Mouse (Mus musculus) spleen, postnatal 4 days (tissue): Measurements from ENCODE around the gene Ppfibp1.
A peak's percentile ranks its signal among the peaks of the same experiment; 100 is the strongest.
"Not testable (repeated sequence)": the region's sequence is repeated elsewhere in the genome, so short reads cannot be mapped to it uniquely, and the experiment has no call there.

ENCODE experiments used
- DNase-seq, 2 experiments: peaks; one replicate each; pipeline ENCODE4 v3.0.0; 2022; ENCODE audit warnings: low spot score in 2 of 2

Gene Ppfibp1

DNA sequence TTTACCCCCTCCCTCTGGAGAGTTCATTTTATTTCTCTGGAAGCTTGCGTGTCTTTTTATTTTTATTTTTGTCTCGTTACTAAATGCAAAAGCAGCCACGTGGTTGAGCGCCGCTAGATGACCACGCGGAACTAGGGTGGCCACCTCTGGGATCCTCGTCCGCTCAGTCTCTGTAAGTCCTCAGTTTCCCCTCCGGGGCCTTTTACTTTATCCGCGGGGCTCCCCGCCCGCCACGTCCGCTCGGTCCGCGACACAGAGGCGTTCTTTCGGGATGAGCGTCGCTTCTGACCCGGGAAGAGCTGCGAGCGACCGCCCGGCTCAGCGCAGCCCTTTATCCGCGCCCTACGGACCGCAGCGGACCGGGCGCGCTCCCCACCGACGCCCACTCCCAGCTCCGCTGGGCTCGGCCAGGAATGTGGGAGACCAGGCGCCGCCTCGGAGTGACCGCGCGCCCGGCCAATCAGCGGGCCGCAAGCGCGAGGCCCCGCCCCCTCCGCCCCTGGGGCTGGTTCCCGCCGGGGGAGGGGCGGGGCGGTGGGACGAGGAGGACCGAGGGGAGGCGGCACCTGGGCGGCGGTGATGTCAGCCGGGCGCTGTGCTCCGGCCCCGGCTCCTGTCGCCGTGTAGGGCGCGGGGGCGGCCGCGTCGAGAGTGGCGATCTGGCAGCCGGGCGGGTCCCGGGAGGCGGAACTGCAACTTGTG lies at the start of gene Ppfibp1:
TSS of gene Ppfibp1 (plus strand) at position 530 of the 702 bp plus-strand sequence.
- peak; percentile 89 to 96 for DNase-seq

DNA sequence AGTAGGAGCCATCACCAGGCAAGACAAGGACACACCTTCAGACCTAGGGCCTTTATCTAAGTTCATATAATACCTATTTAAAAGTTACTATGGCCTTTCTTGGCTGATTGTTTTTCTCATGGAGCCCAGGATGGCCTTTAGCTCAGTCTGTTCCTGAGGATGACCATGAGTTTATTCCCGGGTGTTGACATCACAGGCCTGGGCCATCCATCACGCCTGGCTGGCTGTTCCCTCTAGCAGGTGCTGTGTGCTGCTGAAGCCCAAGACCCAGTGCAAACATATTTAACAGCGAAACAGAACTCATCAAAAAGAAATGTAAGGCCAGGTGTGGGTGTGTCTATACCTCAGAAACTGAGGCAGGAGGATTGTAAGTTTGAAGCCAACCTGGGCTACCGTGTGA lies 49.4 kb upstream of the Ppfibp1 start:
- no peak for DNase-seq

GRCm38 (mm10) chr6:146844867-146845266 lies 43.4 kb upstream of the Ppfibp1 start:
- no peak for DNase-seq

DNA sequence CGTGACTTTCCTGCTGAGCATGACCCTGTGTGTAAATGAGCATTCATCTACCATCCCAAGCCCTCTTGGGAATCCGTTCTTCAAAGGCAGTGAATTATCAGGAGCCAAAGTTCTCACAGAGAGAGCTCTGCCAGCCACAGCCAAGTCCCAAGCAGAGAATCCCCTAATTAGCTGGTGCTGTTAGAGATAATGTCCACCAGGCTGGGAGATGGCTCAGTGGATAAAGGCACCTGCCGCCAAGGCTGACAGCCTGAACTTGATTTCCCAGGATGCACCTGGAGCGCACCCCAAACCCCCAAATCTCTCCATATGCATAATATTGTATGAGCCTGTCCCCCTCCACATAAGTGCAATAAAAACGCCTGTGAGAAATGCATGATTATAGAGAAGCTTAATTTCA lies 42.9 kb upstream of the Ppfibp1 start:
- DNase-seq: no peak

GRCm38 (mm10) chr6:146845961-146846750 lies 42.1 kb upstream of the Ppfibp1 start:
- no peak for DNase-seq

GRCm38 (mm10) chr6:146847402-146847801 lies 40.9 kb upstream of the Ppfibp1 start:
- DNase-seq: no peak

GRCm38 (mm10) chr6:146848281-146848680 lies 40.0 kb upstream of the Ppfibp1 start:
- DNase-seq: no peak

GRCm38 (mm10) chr6:146850050-146850449 lies 38.2 kb upstream of the Ppfibp1 start, which contains the start of gene Smco2:
Smco2 (plus strand) TSS chr6:146850104.
- DNase-seq: no peak

- no peak for DNase-seq
Observed at GRCm38 (mm10) chr6:146851916-146852315, 36.4 kb upstream of the Ppfibp1 start.

GRCm38 (mm10) chr6:146852739-146853138 lies 35.5 kb upstream of the Ppfibp1 start:
- DNase-seq: no peak

DNA sequence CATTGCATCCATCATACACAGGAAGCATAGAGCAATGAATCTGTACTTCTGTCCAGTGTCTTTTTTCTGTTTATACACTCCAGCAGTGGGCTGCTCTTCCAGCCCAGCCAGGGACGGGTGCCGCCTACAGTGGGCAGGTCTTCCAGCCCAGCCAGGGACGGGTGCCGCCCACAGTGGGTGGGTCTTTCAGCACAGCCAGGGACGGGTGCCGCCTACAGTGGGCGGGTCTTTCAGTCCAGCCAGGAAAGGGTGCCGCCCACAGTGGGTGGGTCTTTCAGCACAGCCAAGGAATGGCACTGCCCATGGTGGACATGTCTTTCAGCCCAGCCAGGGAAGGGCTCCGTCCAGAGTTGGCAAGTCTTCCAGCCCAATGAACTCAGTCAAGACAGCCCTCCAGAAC lies 33.1 kb upstream of the Ppfibp1 start:
- DNase-seq: peak in 1 of 2 experiments; percentile 22

- no peak for DNase-seq
Observed at GRCm38 (mm10) chr6:146857386-146857785, 30.9 kb upstream of the Ppfibp1 start.

GRCm38 (mm10) chr6:146863154-146863553 lies 25.1 kb upstream of the Ppfibp1 start:
- no peak for DNase-seq

DNA sequence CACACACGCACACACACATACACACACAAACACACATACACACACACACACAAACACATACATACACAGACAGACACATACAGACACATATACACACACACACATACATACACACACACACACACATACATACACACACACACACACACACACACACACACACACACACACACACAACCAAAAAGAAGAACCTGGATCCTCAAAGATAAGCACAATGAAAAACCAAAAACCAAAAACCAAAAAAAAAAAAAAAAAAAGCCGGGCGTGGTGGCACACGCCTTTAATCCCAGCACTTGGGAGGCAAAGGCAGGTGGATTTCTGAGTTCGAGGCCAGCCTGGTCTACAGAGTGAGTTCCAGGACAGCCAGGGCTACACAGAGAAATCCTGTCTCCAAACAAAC lies 23.9 kb upstream of the Ppfibp1 start:
- DNase-seq: not testable (repeated sequence)

DNA sequence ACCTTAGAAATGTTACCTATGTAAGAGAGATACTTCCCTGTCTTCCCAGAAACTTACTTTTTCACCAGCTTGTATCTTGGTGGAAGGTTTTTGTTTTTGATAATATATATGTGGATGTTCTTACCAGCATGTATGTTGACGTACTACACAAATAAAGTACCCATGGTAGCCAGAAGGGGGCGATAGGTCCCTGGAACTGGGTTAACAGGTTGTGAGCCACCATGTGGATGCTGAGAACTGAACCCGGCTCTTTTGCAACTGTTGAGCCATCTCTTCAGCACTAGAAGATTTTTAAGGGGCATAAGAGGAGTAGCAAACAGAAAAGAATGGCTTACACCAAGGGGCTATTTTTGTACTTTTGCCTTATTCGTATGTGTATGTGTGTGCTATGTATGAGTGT lies 22.6 kb upstream of the Ppfibp1 start:
- no peak for DNase-seq

GRCm38 (mm10) chr6:146871975-146872374 lies 16.3 kb upstream of the Ppfibp1 start:
- no peak for DNase-seq

- DNase-seq: no peak
Observed at GRCm38 (mm10) chr6:146874415-146874814, 13.9 kb upstream of the Ppfibp1 start.

- peak in 1 of 2 experiments; percentile 53 for DNase-seq
Observed at GRCm38 (mm10) chr6:146876820-146877219, 11.5 kb upstream of the Ppfibp1 start.

DNA sequence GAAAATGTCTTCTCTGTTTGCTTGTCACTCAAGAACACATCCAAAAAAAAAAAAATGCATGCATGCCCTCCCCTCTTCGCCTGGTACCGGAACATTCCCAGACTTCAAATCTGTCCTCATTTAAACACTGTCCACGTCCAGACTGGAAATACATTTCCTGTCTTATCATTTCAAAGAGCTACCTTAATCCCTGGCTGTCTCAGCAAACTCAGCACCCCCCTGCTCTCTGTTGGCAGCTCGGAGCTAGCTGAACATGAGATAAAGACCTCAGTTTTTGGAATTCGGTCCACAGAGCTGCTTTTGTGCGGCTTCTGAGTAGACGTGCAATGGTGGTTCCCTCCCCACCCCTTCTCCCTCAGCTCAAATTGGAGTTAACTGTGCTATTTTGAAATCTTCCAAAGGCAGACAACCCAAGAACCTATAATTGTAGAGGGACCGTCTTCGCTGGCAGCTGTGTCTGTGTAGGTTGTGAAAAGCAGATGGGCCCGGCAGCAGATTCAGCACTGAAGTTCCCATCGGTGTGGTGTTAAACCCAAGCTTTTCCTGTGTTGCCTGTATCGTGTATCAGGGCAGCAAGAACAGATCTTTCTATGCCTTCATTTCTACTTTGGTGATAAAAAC lies 10.8 kb upstream of the Ppfibp1 start:
- peak in 1 of 2 experiments; percentile 49 for DNase-seq

DNA sequence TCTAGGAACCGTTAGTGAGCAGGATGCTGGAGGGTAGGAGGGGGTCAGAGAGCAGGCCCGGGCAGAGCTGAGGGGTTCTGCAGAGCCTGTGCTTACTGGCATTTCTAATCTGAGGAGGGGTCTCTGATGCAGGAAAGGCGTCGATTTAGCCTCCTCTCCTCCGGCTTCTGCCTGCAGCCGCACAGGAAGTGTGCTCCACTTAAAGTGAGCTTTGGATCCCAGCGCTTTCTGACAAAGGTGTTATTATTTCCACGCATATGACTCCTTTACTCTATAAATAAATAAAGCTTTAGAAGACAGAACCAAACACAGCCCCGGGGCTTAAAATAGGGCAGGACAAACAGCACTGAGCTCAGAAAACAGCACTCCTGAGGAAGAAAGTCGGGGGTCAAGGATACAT lies 9.4 kb upstream of the Ppfibp1 start:
- peak in 1 of 2 experiments; percentile 42 for DNase-seq

GRCm38 (mm10) chr6:146879856-146880255 lies 8.4 kb upstream of the Ppfibp1 start:
- DNase-seq: no peak

DNA sequence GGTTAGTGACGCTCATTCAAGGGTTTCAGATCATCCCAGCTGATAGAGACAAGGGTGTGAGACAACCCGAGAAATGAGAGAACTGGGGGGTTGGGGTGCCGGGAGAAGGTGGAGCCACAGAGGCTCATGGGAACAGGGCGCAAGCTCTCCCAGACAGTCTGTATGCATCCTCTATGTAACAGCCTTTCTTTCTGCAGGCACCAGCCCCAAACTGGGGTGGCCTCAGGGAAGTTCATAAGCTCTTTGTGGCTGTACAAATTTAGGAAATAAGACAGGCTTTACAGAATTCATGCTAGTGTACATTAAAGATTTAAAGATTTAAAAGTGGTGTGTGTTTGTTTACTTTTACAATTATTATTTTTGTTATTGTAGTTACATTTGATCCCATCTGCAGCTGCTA lies 8.0 kb upstream of the Ppfibp1 start:
- peak in 1 of 2 experiments; percentile 45 for DNase-seq
